12 mouse cellular contexts compared by ENCODE assay signal in the genomic region with DNA sequence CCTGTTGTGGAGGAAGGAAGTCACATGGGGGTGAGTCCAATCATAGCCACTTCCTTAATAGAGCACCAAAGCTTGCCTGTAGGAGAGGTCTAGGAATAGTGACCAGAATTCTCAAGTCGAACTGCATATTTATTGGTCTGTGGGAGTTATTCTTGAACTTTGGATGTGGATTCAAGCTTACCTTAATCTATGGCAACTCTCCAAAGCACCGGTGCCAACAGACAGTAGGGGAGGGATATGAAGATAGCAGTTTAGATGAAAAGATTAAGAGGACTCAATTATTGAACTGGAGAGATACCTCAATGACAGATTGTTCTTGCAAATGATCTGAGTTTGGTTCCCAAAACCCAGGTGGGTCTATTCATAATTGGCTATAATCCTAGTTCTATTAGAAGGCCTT.
"Had no signal": no experiment of that assay in that cellular context is flagged by ENCODE, and none has a peak within 500 bp of the region (broad histone marks: within the 10 kb centered on the region; RNA-seq: fewer than 3 reads in every experiment).

No protein-coding gene starts in this region.

- DNase-seq: retina, postnatal 1 day; right cerebral cortex, adult 18-20 months; right cerebral cortex, postnatal 14 days; right cerebral cortex, postnatal 25 days; right cerebral cortex, postnatal 4 days; spleen, adult 18-20 months; thymus, adult 18-20 months; thymus, adult 2 months; thymus, postnatal 14 days; thymus, postnatal 25 days; thymus, postnatal 36 days; thymus, postnatal 4 days had no signal
